Mouse (Mus musculus) spleen, adult 2 months (tissue): ENCODE data around the gene Mef2c. TPM values are rescaled to one million over a fixed set of nuclear protein-coding genes. Genes with fewer than 3 reads are reported as not detected.

Source experiments
- DNase-seq, 2 experiments: peaks; one replicate each; pipeline versions ENCODE4 v3.0.0 to v3.0.0-alpha.2; 2012 to 2021; ENCODE audit warnings: low spot score in 2 of 2, low read depth in 1 of 2
- H3K27ac ChIP-seq: fragments of 200-500 bp; 2 replicates; pipeline ENCODE4 v1.5.1; 2012; ENCODE audit warnings: low read length, inconsistent platforms; ENCODE audit not compliant: insufficient read depth
- H3K27me3 ChIP-seq: fragments of 200-500 bp; 2 replicates; pipeline ENCODE4 v1.6.1; 2012; ENCODE audit warnings: mild to moderate bottlenecking, moderate library complexity, low read length, inconsistent platforms; ENCODE audit not compliant: control insufficient read depth, insufficient read depth
- H3K36me3 ChIP-seq: fragments of 200-500 bp; 2 replicates; pipeline ENCODE4 v1.6.1; 2012; ENCODE audit warnings: mild to moderate bottlenecking, low read length, inconsistent platforms; ENCODE audit not compliant: control insufficient read depth, insufficient read depth
- H3K4me1 ChIP-seq: fragments of 200-500 bp; 2 replicates; pipeline ENCODE4 v1.6.1; 2011; ENCODE audit warnings: inconsistent platforms; ENCODE audit not compliant: control insufficient read depth, insufficient read depth, insufficient read length
- H3K4me3 ChIP-seq: fragments of 200-500 bp; 2 replicates; pipeline ENCODE4 v1.5.1; 2011; ENCODE audit warnings: mild to moderate bottlenecking, inconsistent platforms; ENCODE audit not compliant: insufficient read depth, insufficient read length; ENCODE audit errors: extremely low read depth
- CTCF ChIP-seq: fragments of 200-500 bp; IDR thresholded peaks from 2 replicates; pipeline ENCODE4 v1.5.1; 2011; ENCODE audit warnings: mild to moderate bottlenecking, inconsistent platforms; ENCODE audit not compliant: insufficient read depth, insufficient read length, insufficient replicate concordance; ENCODE audit errors: extremely low read depth
- POLR2A ChIP-seq: fragments of 200-500 bp; IDR thresholded peaks from 2 replicates; pipeline ENCODE4 v1.6.1; 2011; ENCODE audit warnings: low read depth, low read length, inconsistent platforms
- WGBS: fragments of 180-500 bp; shearing (Covaris S2); methylation state at CpG from one replicate; pipeline ENCODE4 v1.1.7; 2018; 5-methylcytosine and 5-hydroxymethylcytosine counted together
- polyA plus RNA-seq: library from polyadenylated mRNA; depleted of rRNA; stranded (reverse); fragments of >200 nt; gene quantifications from 2 replicates; pipeline ENCODE4 v1.2.3, GENCODE M21; 2012

Gene Mef2c
- polyA plus RNA-seq, 1 experiment = 59.4 TPM

DNA sequence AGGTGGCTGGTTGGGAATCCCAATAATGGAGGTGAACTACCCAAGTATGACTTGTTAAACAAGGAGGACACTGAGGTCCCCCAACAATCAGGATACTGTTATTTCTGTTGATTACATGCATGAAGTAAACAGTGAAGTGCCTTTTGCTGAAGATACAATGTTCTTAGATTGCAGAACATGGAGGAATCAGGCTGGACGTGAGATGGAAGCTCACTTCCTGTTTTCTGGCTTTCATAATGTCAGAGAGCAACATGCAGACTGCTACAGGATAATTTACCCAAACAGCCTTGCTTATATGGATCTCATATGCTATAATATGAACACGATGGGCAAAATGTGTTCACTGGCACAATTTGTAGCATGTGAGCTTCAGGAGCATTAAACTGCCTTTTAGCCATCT, 30.1 kb upstream of the Mef2c start:
- TF ChIP-seq CTCF (no peak), POLR2A (no peak)
- Histone ChIP-seq H3K27ac (no peak overlapping the region), H3K36me3 (no peaks in the 10 kb centered on the region), H3K27me3 (no peaks in the 10 kb centered on the region), H3K4me3 (no peak overlapping the region), H3K4me1 (no peaks in the 10 kb centered on the region)
- DNase-seq = no peak
- WGBS = 66% methylated on average over 2 of the region's 2 CpGs

DNA sequence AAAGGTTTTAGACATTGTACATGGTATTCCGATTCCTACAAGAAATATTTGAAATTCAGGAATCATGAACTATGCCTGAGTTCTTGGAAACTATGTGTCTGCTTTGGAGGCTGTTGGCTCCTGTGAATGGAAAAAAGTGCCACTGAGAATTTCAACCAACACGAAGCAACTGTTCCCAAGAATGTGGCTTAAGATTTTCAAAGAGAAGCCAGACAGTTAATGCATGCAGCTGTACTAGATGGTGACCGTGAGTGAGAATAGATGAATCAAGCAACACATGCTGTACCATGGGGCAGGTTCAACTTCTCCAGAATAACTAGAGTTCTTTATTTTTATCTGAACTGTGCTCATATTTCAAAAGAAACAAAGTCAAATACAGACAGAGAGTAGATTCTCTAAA, 23.4 kb upstream of the Mef2c start:
- Histone ChIP-seq H3K4me3 (no peak overlapping the region), H3K4me1 (no peaks in the 10 kb centered on the region), H3K36me3 (no peaks in the 10 kb centered on the region), H3K27ac (no peak overlapping the region), H3K27me3 (no peaks in the 10 kb centered on the region)
- DNase-seq = no peak
- 88% methylated on average over 3 of the region's 3 CpGs for WGBS
- TF ChIP-seq CTCF (no peak), POLR2A (no peak)

DNA sequence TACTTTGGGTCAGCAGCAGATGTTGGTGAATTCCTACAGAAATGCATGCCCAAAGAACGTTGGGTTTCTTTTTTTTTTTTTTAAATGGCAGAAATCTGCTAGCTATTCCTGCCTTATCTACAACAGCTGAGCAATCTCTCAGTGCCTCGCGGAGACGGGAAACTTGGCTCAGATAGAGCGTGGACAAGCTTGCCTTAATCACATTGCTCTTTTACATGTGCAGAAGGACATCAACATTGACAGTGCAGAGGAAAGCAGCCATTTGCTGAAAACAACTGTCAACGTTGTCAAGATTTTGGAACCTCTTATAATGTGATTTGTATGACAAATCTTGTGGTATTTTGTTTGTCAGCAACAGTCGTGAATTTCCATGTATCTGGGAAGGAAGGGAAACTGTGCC, 22.5 kb upstream of the Mef2c start:
- no peaks in the 10 kb centered on the region for H3K36me3 ChIP-seq
- no peak for DNase-seq
- TF ChIP-seq POLR2A (no peak), CTCF (no peak)
- no peaks in the 10 kb centered on the region for H3K4me1 ChIP-seq
- 89% methylated on average over 7 of the region's 7 CpGs for WGBS
- H3K27ac ChIP-seq = no peak overlapping the region
- no peak overlapping the region for H3K4me3 ChIP-seq
- no peaks in the 10 kb centered on the region for H3K27me3 ChIP-seq

DNA sequence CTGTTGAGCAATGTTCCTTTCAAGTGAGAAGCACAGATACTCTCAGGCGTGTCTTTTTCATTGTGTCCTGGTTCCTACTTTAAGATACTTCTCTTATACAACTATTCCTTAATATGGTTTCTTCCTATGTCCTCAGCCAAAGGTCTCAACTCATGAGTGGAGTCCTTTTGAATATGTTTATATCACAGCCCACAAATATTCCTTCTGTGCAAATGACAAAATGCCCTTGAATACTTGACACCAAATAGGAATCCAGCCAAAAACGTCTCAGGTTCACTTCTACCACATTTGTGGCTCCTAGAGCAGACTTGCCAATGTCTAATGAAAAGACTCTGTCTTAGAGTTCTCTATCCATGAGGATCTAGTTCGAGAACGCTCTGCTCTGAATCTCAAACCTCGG, 21.7 kb upstream of the Mef2c start:
- WGBS = 87% methylated on average over 5 of the region's 5 CpGs
- no peaks in the 10 kb centered on the region for H3K27me3 ChIP-seq
- DNase-seq = no peak
- TF ChIP-seq CTCF = no peak
- no peak for TF ChIP-seq POLR2A
- H3K4me1 ChIP-seq = no peaks in the 10 kb centered on the region
- H3K4me3 ChIP-seq = no peak overlapping the region
- H3K27ac ChIP-seq = no peak overlapping the region
- no peaks in the 10 kb centered on the region for H3K36me3 ChIP-seq

DNA sequence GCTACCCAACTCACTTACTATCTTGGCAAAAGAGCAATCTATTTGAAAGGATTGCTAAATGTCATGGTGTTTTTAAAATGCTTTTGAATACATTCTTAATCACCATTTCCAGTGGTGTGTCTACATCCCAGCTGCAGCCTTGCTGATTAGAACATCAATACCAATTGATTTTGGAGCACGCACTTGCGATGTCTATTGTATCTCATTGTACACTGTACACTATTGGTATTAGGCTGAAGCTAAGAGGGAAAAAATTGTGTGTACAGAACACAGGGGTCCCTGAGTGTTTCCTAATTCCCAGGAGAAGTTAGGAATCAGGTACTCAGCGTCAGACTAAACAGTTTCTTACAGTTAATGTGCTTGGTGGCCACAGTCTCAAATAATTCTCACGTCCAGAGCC, 19.6 kb upstream of the Mef2c start:
- 95% methylated on average over 4 of the region's 4 CpGs for WGBS
- no peaks in the 10 kb centered on the region for H3K27me3 ChIP-seq
- no peaks in the 10 kb centered on the region for H3K36me3 ChIP-seq
- no peak for DNase-seq
- no peak overlapping the region for H3K27ac ChIP-seq
- no peaks in the 10 kb centered on the region for H3K4me1 ChIP-seq
- no peak overlapping the region for H3K4me3 ChIP-seq
- TF ChIP-seq POLR2A (no peak), CTCF (no peak)

- no peak overlapping the region for H3K4me3 ChIP-seq
- 92% methylated on average over 7 of the region's 7 CpGs for WGBS
- no peak overlapping the region for H3K27ac ChIP-seq
- H3K4me1 ChIP-seq = no peaks in the 10 kb centered on the region
- no peaks in the 10 kb centered on the region for H3K27me3 ChIP-seq
- no peaks in the 10 kb centered on the region for H3K36me3 ChIP-seq
- DNase-seq = no peak
- TF ChIP-seq POLR2A = no peak
- no peak for TF ChIP-seq CTCF
Observed at GRCm38 (mm10) chr13:83484721-83485369, 19.0 kb upstream of the Mef2c start.

DNA sequence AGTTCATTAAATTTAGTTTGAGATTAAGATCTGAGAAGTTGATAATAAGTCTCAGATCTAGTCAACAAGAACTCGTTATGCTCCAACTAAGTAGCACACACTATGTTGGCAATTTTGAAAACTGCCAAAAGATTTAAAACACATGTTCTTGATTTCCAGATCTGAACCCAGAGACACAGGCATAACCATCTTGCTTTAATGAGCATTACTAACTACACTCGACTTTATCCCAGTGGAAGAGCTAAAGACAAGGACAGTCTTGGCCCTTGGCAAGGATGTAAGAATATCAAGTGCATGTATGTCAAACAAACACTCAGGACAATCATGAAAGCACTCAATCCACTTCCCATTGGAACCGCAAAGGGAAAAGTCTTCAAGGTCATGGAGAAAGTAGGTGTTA, 11.8 kb upstream of the Mef2c start:
- H3K4me3 ChIP-seq = no peak overlapping the region
- WGBS = 83% methylated on average over 3 of the region's 3 CpGs
- TF ChIP-seq POLR2A (no peak), CTCF (no peak)
- no peak for DNase-seq
- H3K4me1 ChIP-seq = no peaks in the 10 kb centered on the region
- no peak overlapping the region for H3K27ac ChIP-seq
- no peaks in the 10 kb centered on the region for H3K27me3 ChIP-seq
- H3K36me3 ChIP-seq = no peaks in the 10 kb centered on the region
